Mouse (Mus musculus) T-helper 2 cell (primary cell): ENCODE data around the gene Lamtor2.

ENCODE experiments used
- in situ Hi-C: fragments of 300-600 bp; cut with MboI, MseI; formaldehyde crosslinking; loops from one replicate; pipeline ENCODE4 v1.15.1; 2025; ENCODE audit warnings: high pct_unique_total_duplicates

Gene Lamtor2

GRCm38 (mm10) chr3:88526157-88527131, 26.4 kb downstream of the Lamtor2 start:
- in situ Hi-C loops: no loop called here

GRCm38 (mm10) chr3:88525021-88525420, 27.9 kb downstream of the Lamtor2 start:
- in situ Hi-C loops: no loop called here

GRCm38 (mm10) chr3:88523027-88523426, 29.8 kb downstream of the Lamtor2 start:
- in situ Hi-C loops: loop anchor here (5.0 kb wide), 2 partner anchors 36 to 116 kb away; no protein-coding TSS in a partner anchor

GRCm38 (mm10) chr3:88521803-88522331, 31.0 kb downstream of the Lamtor2 start:
- in situ Hi-C loops: loop anchor here (5.0 kb wide), 2 partner anchors 35 to 115 kb away; no protein-coding TSS in a partner anchor

- in situ Hi-C loops: loop anchor here (5.0 kb wide), 2 partner anchors 34 to 114 kb away; no protein-coding TSS in a partner anchor
These were observed 31.7 kb downstream of the Lamtor2 start for GRCm38 (mm10) chr3:88521156-88521555.

- in situ Hi-C loops: loop anchor here (5.0 kb wide), 2 partner anchors 33 to 113 kb away; no protein-coding TSS in a partner anchor
These were observed 32.8 kb downstream of the Lamtor2 start for GRCm38 (mm10) chr3:88520078-88520477.

GRCm38 (mm10) chr3:88518411-88518810, 34.5 kb downstream of the Lamtor2 start:
- in situ Hi-C loops: no loop called here

GRCm38 (mm10) chr3:88516407-88516806, 36.5 kb downstream of the Lamtor2 start:
- in situ Hi-C loops: no loop called here

GRCm38 (mm10) chr3:88515095-88515386, 37.8 kb downstream of the Lamtor2 start:
- in situ Hi-C loops: no loop called here

- in situ Hi-C loops: no loop called here
These were observed 38.4 kb downstream of the Lamtor2 start for GRCm38 (mm10) chr3:88514231-88515094.

GRCm38 (mm10) chr3:88513546-88514115, 39.2 kb downstream of the Lamtor2 start:
- in situ Hi-C loops: no loop called here

- in situ Hi-C loops: no loop called here
These were observed 39.9 kb downstream of the Lamtor2 start for GRCm38 (mm10) chr3:88512896-88513545.

- in situ Hi-C loops: no loop called here
These were observed 40.6 kb downstream of the Lamtor2 start for GRCm38 (mm10) chr3:88512141-88512895.

- in situ Hi-C loops: no loop called here
These were observed 41.3 kb downstream of the Lamtor2 start for GRCm38 (mm10) chr3:88511559-88511958.

GRCm38 (mm10) chr3:88510421-88511289, 42.2 kb downstream of the Lamtor2 start:
- in situ Hi-C loops: no loop called here

GRCm38 (mm10) chr3:88509692-88510420, 43.0 kb downstream of the Lamtor2 start, which contains the start of gene Lmna:
TSS of gene Lmna (minus strand) at chr3:88509956.
- in situ Hi-C loops: no loop called here

GRCm38 (mm10) chr3:88509250-88509649, 43.6 kb downstream of the Lamtor2 start:
- in situ Hi-C loops: no loop called here

GRCm38 (mm10) chr3:88505765-88506164, 47.1 kb downstream of the Lamtor2 start:
- in situ Hi-C loops: no loop called here
